Mouse (Mus musculus): Measurements from ENCODE around the gene Celsr1. TPM values are rescaled to one million over a fixed set of nuclear protein-coding genes. Genes with fewer than 3 reads are reported as not detected.

The Celsr1 gene
- polyA plus RNA-seq, 1 experiment from 2014 or later = 1.1 TPM

DNA sequence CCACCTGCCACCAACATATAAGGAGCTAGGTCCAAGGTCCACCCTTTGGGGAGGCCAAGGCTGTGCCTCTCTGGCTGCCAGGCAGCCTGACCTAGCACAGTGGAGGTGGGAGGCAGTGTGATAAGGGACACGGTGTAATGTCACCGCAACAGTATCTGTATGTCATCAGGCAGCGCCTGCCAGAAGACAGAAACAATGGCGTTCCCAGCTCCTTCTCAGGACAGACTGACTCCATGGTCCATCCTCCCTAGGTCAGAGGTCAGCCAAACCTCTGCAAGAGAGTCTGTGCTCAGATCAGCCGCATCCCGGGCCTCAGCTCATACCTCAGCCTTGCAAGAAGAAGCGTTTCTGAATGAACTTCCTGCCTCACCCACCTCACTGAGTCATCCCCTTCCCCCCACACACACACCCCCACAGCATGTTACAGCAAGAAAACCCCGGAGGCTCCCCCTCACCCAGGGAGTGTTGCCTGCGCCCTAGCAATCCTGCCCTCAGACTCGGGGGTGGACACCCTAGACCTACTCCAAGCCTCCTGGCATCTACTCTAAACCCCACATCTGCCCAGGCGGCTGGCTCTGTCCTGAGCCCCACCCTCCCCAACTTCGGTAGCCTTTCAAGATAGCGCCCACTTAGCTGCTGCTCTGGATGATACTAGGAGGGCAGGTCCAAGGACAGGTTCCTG is 17.6 kb downstream of the Celsr1 start:
- 72% methylated on average over 13 of the region's 13 CpGs for WGBS
- ATAC-seq = no peak
- Histone ChIP-seq H3K4me2 (ENCODE audit: low read length) (no peak overlapping the region), H3K4me1 (ENCODE audit: control insufficient read depth, insufficient read depth, low read length) (peaks cover 5% of the 10 kb centered on the region; the same call in 1 of the 2 replicates), H3K4me3 (ENCODE audit: low read depth, low read length) (no peak overlapping the region), H3K36me3 (ENCODE audit: control insufficient read depth, insufficient read depth, low read length) (no peaks in the 10 kb centered on the region), H3K9ac (ENCODE audit: low read depth, low read length) (no peak overlapping the region), H3K27ac (ENCODE audit: low read length) (no peak overlapping the region), H3K27me3 (ENCODE audit: control insufficient read depth, insufficient read depth, low read depth, low read length) (no peaks in the 10 kb centered on the region), H3K9me3 (replicated peaks; ENCODE audit: control insufficient read depth, low read length, poor library complexity, severe bottlenecking) (no peaks in the 10 kb centered on the region; the same call in 1 of the 2 replicates)

DNA sequence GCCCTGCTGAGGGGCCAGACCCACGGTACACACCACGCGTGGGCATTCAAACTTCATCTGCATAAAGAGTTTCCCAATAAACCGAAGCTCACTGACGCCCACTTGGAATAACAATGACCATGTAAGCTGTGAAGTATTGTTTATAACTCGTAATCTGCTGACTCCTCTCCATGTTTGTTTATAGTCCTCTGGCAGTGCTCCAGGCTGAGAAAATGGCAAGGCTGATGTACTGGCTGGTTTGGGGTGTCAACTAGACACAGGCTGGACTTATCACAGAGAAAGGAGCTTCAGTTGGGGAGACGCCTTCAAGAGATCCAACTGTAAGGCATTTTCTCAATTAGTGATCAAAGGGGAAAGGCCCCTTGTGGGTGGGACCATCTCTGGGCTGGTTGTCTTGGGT is 18.6 kb downstream of the Celsr1 start:
- 77% methylated on average over 7 of the region's 7 CpGs for WGBS
- ATAC-seq = no peak

DNA sequence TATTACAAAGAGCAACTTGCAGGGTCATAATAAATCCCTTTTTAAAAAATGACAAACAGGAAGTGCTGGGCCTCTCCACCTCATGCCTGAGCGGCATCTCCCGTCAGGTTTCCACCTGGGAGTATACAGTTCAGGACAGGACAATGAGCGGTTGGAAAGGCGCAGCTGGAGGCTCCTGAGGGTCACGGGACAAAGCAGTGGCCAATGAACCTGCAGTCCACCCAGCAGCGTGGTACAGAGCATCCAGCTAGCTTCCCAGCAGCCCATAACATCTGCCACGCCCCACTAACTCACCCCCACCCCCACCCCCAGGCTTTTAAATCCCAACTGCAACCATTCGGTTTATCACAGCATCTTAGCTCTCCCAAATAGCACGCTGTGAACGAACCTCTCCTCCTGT is 19.9 kb downstream of the Celsr1 start:
- Histone ChIP-seq H3K36me3 (ENCODE audit: control insufficient read depth, insufficient read depth, low read length) (no peaks in the 10 kb centered on the region), H3K4me3 (ENCODE audit: low read depth, low read length) (no peak overlapping the region), H3K4me2 (ENCODE audit: low read length) (no peak overlapping the region), H3K27ac (ENCODE audit: low read length) (peak overlapping the region; percentile 34; the same call in 1 of the 2 replicates), H3K27me3 (ENCODE audit: control insufficient read depth, insufficient read depth, low read depth, low read length) (no peaks in the 10 kb centered on the region), H3K4me1 (ENCODE audit: control insufficient read depth, insufficient read depth, low read length) (peaks cover 5% of the 10 kb centered on the region; the same call in 1 of the 2 replicates), H3K9me3 (replicated peaks; ENCODE audit: control insufficient read depth, low read length, poor library complexity, severe bottlenecking) (no peaks in the 10 kb centered on the region; the same call in 1 of the 2 replicates), H3K9ac (ENCODE audit: low read depth, low read length) (no peak overlapping the region)
- WGBS = 15% methylated on average over 10 of the region's 10 CpGs
- no peak for ATAC-seq

More for the DNA sequence above, 18.6 kb downstream of the Celsr1 start:
- Histone ChIP-seq H3K27ac (ENCODE audit: low read length) (no peak overlapping the region), H3K36me3 (ENCODE audit: control insufficient read depth, insufficient read depth, low read length) (no peaks in the 10 kb centered on the region), H3K9me3 (replicated peaks; ENCODE audit: control insufficient read depth, low read length, poor library complexity, severe bottlenecking) (no peaks in the 10 kb centered on the region; the same call in 1 of the 2 replicates), H3K27me3 (ENCODE audit: control insufficient read depth, insufficient read depth, low read depth, low read length) (no peaks in the 10 kb centered on the region), H3K4me3 (ENCODE audit: low read depth, low read length) (no peak overlapping the region), H3K4me2 (ENCODE audit: low read length) (no peak overlapping the region), H3K9ac (ENCODE audit: low read depth, low read length) (no peak overlapping the region), H3K4me1 (ENCODE audit: control insufficient read depth, insufficient read depth, low read length) (peaks cover 5% of the 10 kb centered on the region; the same call in 1 of the 2 replicates)

DNA sequence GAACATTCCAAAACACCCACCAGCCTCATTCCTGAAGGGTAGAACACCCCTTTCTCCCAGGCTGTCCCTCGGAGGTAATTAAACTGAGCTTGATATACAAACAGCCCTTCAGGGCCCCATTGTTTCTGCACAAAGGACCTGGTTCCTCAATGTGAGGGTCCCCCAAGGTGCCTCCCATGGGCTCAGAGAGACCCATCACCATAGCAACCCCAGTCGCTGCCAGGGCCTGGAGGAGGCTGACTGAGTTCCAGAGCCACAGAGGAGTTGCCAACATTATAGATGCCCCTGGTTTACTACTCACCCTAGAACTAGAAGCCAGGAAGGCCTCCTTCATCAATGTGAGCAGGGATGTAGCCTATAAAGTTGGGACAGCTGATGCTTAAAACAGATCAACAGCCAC is 20.4 kb downstream of the Celsr1 start:
- no peak overlapping the region for H3K9ac ChIP-seq (ENCODE audit: low read depth, low read length)
- peak; percentile 70; the same call in 1 of the 2 replicates for ATAC-seq
- no peak overlapping the region for H3K4me3 ChIP-seq (ENCODE audit: low read depth, low read length)
- H3K4me1 ChIP-seq (ENCODE audit: control insufficient read depth, insufficient read depth, low read length) = peaks cover 5% of the 10 kb centered on the region; the same call in 1 of the 2 replicates
- WGBS = 5% methylated on average over 2 of the region's 2 CpGs
- peak overlapping the region; percentile 34; the same call in 1 of the 2 replicates for H3K27ac ChIP-seq (ENCODE audit: low read length)
- H3K36me3 ChIP-seq (ENCODE audit: control insufficient read depth, insufficient read depth, low read length) = no peaks in the 10 kb centered on the region
- H3K9me3 ChIP-seq (replicated peaks; ENCODE audit: control insufficient read depth, low read length, poor library complexity, severe bottlenecking) = no peaks in the 10 kb centered on the region
- no peak overlapping the region for H3K4me2 ChIP-seq (ENCODE audit: low read length)
- no peaks in the 10 kb centered on the region for H3K27me3 ChIP-seq (ENCODE audit: control insufficient read depth, insufficient read depth, low read depth, low read length)

DNA sequence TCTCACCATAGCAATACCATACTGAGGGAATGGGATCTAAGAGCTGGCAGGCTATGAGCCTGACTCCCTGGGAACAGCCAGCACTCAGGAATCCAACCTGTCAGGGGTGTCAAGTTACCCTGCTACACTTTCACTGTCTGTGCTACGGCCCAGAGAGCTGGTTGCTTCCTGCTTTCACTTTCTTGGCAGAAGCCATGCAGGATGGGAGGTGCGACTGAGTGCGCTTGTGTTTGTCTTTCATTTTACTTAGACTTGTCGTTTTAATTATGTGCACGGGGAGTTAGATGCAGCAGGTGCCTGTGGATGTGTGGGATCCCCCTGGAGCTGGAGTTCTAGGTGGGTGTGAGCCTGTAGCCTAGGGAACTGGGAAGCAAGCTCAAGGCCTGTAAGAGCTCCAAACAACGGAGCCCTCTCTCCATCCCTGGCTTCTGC is 25.9 kb downstream of the Celsr1 start:
- H3K4me3 ChIP-seq (ENCODE audit: low read depth, low read length) = no peak overlapping the region
- 22% methylated on average over 6 of the region's 6 CpGs for WGBS
- H3K4me1 ChIP-seq (ENCODE audit: control insufficient read depth, insufficient read depth, low read length) = peaks cover 12% of the 10 kb centered on the region
- ATAC-seq = no peak
- H3K9ac ChIP-seq (ENCODE audit: low read depth, low read length) = no peak overlapping the region
- H3K4me2 ChIP-seq (ENCODE audit: low read length) = no peak overlapping the region
- no peaks in the 10 kb centered on the region for H3K9me3 ChIP-seq (replicated peaks; ENCODE audit: control insufficient read depth, low read length, poor library complexity, severe bottlenecking)
- H3K27ac ChIP-seq (ENCODE audit: low read length) = no peak overlapping the region
- no peaks in the 10 kb centered on the region for H3K36me3 ChIP-seq (ENCODE audit: control insufficient read depth, insufficient read depth, low read length)
- no peaks in the 10 kb centered on the region for H3K27me3 ChIP-seq (ENCODE audit: control insufficient read depth, insufficient read depth, low read depth, low read length)

DNA sequence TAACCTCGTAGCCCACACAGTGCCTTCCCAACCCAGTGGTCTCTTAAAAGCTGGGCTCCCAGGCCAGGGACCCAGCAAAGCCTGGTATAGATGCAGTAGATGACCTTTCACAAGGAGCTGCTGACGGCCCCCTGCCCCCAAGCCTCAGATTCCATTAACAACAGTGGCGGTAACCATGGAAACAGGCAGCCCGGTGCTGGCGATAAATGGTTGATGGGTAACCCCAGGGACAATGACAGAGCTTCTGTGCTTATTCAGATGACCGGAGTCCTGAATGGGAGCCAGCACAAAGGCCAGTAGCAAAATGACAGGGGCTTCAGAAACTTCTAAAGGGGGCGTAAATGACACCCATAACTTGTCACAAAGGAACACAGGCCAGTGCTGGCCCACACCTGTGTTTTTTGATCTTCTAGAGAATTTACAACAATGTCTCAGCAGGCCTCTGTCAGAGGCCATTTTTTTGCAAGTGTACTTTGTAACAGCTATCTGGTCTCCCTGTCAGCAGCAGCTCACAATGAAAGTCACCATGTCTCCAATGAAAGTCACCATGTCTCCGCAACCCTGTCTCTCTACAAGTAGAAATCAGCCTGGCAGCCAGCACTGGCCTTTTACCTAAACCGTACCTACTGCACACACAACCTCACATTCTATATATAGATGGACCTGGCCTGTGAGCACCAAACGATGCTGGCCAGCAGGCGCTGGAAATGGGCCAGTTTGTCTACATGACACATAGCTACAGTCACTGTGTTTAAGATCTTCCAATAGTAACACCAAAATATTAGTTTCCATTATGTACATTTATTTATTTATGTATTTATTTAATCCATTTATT is 27.7 kb downstream of the Celsr1 start:
- Histone ChIP-seq H3K9me3 (replicated peaks; ENCODE audit: control insufficient read depth, low read length, poor library complexity, severe bottlenecking) (no peaks in the 10 kb centered on the region), H3K4me2 (ENCODE audit: low read length) (peak overlapping the region; percentile 24), H3K27ac (ENCODE audit: low read length) (peak overlapping the region; percentile 83), H3K4me3 (ENCODE audit: low read depth, low read length) (no peak overlapping the region), H3K4me1 (ENCODE audit: control insufficient read depth, insufficient read depth, low read length) (peaks cover 19% of the 10 kb centered on the region), H3K27me3 (ENCODE audit: control insufficient read depth, insufficient read depth, low read depth, low read length) (no peaks in the 10 kb centered on the region), H3K36me3 (ENCODE audit: control insufficient read depth, insufficient read depth, low read length) (no peaks in the 10 kb centered on the region), H3K9ac (ENCODE audit: low read depth, low read length) (no peak overlapping the region; the same call in 1 of the 2 replicates)
- peak; percentile 75 for ATAC-seq
- WGBS = 8% methylated on average over 11 of the region's 11 CpGs

DNA sequence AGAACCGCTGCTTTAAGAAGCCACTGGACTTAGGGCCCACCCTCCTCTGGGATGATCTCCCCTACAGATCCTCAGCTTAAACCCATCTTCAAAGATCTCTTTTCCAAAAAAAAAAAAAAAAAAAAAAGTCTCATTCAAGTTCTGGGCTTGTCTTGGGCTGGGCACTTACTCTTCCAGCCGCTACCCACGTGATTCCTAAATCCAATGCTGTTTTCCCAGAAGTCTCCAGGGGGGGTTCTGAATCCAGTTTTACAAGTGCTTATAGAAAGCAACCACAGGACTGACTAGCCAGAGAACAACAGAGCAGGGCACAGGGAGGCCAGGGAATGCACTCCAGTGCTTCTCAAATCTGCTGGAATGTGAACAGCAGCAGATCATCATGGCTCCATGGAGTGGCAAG is 29.5 kb downstream of the Celsr1 start:
- Histone ChIP-seq H3K4me3 (ENCODE audit: low read depth, low read length) (no peak overlapping the region), H3K9me3 (replicated peaks; ENCODE audit: control insufficient read depth, low read length, poor library complexity, severe bottlenecking) (no peaks in the 10 kb centered on the region), H3K36me3 (ENCODE audit: control insufficient read depth, insufficient read depth, low read length) (no peaks in the 10 kb centered on the region), H3K27ac (ENCODE audit: low read length) (no peak overlapping the region), H3K4me2 (ENCODE audit: low read length) (no peak overlapping the region), H3K4me1 (ENCODE audit: control insufficient read depth, insufficient read depth, low read length) (peaks cover 26% of the 10 kb centered on the region), H3K27me3 (ENCODE audit: control insufficient read depth, insufficient read depth, low read depth, low read length) (no peaks in the 10 kb centered on the region), H3K9ac (ENCODE audit: low read depth, low read length) (no peak overlapping the region)
- ATAC-seq = no peak
- 74% methylated on average over 3 of the region's 3 CpGs for WGBS

DNA sequence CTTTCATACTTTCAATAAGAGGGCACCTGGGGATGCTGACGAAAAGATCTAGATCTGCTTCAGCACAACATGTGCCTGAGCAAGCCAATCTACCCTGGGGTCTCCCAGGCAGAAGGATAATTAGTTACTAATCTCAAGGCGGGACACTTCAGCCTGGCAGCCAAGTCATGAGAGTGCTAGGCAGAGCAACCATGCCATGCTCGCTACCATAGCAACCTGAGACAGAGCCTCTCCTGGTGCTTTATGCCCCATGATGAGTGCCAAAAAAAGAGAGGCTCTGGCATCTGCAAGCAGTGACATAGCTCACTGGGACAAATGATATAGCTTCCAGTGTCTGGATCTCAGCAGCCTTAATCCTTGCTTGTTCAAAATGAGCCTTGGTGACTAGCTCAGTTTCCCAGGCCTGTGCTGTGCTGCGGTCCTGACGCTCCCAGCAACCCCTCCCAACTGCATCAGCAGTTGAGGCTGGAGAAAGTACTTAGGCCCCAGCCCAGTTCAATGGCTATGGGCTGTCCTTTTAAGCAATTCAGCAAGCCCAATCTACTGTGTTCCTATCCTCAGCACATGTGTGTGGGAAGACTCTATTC is 32.8 kb downstream of the Celsr1 start:
- Histone ChIP-seq H3K36me3 (ENCODE audit: control insufficient read depth, insufficient read depth, low read length) (no peaks in the 10 kb centered on the region), H3K4me3 (ENCODE audit: low read depth, low read length) (no peak overlapping the region), H3K27ac (ENCODE audit: low read length) (peak overlapping the region; percentile 69), H3K27me3 (ENCODE audit: control insufficient read depth, insufficient read depth, low read depth, low read length) (no peaks in the 10 kb centered on the region), H3K4me1 (ENCODE audit: control insufficient read depth, insufficient read depth, low read length) (peaks cover 23% of the 10 kb centered on the region), H3K4me2 (ENCODE audit: low read length) (no peak overlapping the region), H3K9me3 (replicated peaks; ENCODE audit: control insufficient read depth, low read length, poor library complexity, severe bottlenecking) (no peaks in the 10 kb centered on the region), H3K9ac (ENCODE audit: low read depth, low read length) (no peak overlapping the region)
- ATAC-seq = peak; percentile 90
- 23% methylated on average over 5 of the region's 5 CpGs for WGBS
